Mouse (Mus musculus): Measurements from ENCODE around the gene Ldlrad3.

Ldlrad3 gene

GRCm38 (mm10) chr2:102116521-102117401 lies 69.4 kb downstream of the Ldlrad3 start:
- no peak for DNase-seq (ENCODE audit: low spot score in 2 of 2)

- DNase-seq (ENCODE audit: low spot score in 2 of 2), result no peak
Observed at GRCm38 (mm10) chr2:102113801-102114200, 72.4 kb downstream of the Ldlrad3 start.

- no peak for DNase-seq (ENCODE audit: low spot score in 2 of 2)
Observed at GRCm38 (mm10) chr2:102113323-102113722, 72.9 kb downstream of the Ldlrad3 start.

GRCm38 (mm10) chr2:102111906-102112499 lies 74.2 kb downstream of the Ldlrad3 start:
- no peak for DNase-seq (ENCODE audit: low spot score in 2 of 2)

- DNase-seq (ENCODE audit: low spot score in 2 of 2), result no peak
Observed at GRCm38 (mm10) chr2:102110306-102110705, 75.9 kb downstream of the Ldlrad3 start.

GRCm38 (mm10) chr2:102107280-102107679 lies 78.9 kb downstream of the Ldlrad3 start:
- DNase-seq (ENCODE audit: low spot score in 2 of 2), result no peak

GRCm38 (mm10) chr2:102106728-102107127 lies 79.5 kb downstream of the Ldlrad3 start:
- no peak for DNase-seq (ENCODE audit: low spot score in 2 of 2)

- no peak for DNase-seq (ENCODE audit: low spot score in 2 of 2)
Observed at GRCm38 (mm10) chr2:102105454-102105853, 80.7 kb downstream of the Ldlrad3 start.

GRCm38 (mm10) chr2:102103955-102104354 lies 82.2 kb downstream of the Ldlrad3 start:
- DNase-seq (ENCODE audit: low spot score in 2 of 2), result peak; percentile 74

- no peak for DNase-seq (ENCODE audit: low spot score in 2 of 2)
Observed at GRCm38 (mm10) chr2:102100490-102100889, 85.7 kb downstream of the Ldlrad3 start.

- DNase-seq (ENCODE audit: low spot score in 2 of 2), result no peak
Observed at GRCm38 (mm10) chr2:102099702-102100450, 86.3 kb downstream of the Ldlrad3 start.

- no peak for DNase-seq (ENCODE audit: low spot score in 2 of 2)
Observed at GRCm38 (mm10) chr2:102099261-102099660, 86.9 kb downstream of the Ldlrad3 start.

GRCm38 (mm10) chr2:102094773-102095172 lies 91.4 kb downstream of the Ldlrad3 start:
- no peak for DNase-seq (ENCODE audit: low spot score in 2 of 2)

- no peak for DNase-seq (ENCODE audit: low spot score in 2 of 2)
Observed at GRCm38 (mm10) chr2:102094281-102094680, 91.9 kb downstream of the Ldlrad3 start.

- DNase-seq (ENCODE audit: low spot score in 2 of 2), result no peak
Observed at GRCm38 (mm10) chr2:102092579-102092978, 93.6 kb downstream of the Ldlrad3 start.

- peak; percentile 80 to 92 for DNase-seq (ENCODE audit: low spot score in 2 of 2)
Observed at GRCm38 (mm10) chr2:102091516-102092350, 94.5 kb downstream of the Ldlrad3 start.

- DNase-seq (ENCODE audit: low spot score in 2 of 2), result no peak
Observed at GRCm38 (mm10) chr2:102087787-102088186, 98.4 kb downstream of the Ldlrad3 start.

GRCm38 (mm10) chr2:102086583-102086982 lies 99.6 kb downstream of the Ldlrad3 start:
- DNase-seq (ENCODE audit: low spot score in 2 of 2), result no peak

- no peak for DNase-seq (ENCODE audit: low spot score in 2 of 2)
Observed at GRCm38 (mm10) chr2:102082782-102083181, 103.4 kb downstream of the Ldlrad3 start.

- peak; percentile 85 to 90 for DNase-seq (ENCODE audit: low spot score in 2 of 2)
Observed at GRCm38 (mm10) chr2:102077554-102077953, 108.6 kb downstream of the Ldlrad3 start.

GRCm38 (mm10) chr2:102076237-102076636 lies 109.9 kb downstream of the Ldlrad3 start:
- no peak for DNase-seq (ENCODE audit: low spot score in 2 of 2)
